Mouse (Mus musculus) thymus, postnatal 14 days (tissue): ENCODE measurements around the gene D8Ertd738e.
A peak's percentile ranks its signal among the peaks of the same experiment; 100 is the strongest.

Source experiments
- DNase-seq: peaks from one replicate; pipeline ENCODE4 v3.0.0; 2021

The D8Ertd738e gene

DNA sequence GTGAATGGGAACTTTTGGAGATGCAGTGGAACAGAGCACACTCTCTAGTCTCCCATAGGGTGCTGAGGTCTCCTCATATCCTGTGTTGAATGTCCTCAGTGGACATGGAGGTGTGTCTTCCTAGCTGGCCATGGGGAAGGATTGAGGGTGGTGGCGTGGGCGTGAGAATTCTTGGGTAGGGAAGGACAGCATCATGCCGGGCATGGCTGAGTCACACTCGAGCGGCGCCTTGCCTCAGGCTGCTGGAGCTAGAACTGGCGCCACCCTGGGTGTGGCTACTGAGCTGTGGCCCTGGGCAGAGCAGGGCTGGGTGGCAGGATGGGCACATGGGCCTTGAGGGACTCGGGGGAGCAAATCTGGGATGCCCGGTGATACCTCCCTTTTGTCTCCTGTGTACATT, 47.1 kb downstream of the D8Ertd738e start:
- DNase-seq = no peak

DNA sequence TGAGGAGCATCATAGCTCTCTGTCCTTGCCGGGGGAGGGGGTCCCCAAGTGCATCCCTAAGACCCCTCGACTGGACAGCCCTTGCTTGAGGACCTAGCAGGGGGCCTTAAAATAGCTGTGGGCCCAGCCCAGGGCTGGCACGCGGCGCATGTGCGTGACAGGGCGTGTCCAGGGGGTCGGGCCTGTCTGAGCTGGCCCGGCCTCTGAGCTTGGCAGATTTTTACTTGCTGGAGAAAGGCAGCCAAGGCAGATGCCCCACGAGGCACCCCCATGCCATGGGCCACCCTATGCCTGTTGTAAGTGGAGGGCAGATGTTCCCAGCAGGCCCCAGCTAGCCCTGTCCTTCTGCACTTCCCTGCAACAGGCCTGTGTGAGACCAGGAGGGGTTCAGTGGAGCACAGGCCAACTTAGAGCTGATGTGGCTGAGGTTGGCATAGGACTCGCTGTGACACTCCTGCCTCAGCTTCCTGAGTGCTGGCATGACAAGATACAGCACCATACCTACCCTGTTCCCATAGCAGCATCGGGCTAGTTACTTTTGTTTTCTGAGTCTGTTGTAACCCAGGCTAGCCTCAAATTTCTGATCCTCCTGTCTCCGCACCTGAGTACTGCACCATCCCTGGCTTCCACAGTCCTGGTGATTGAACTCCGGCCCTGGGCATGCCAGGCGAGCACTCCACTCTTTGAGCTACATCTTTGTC, 47.8 kb downstream of the D8Ertd738e start:
- no peak for DNase-seq

GRCm38 (mm10) chr8:84200652-84201544, 48.6 kb downstream of the D8Ertd738e start:
- peak; percentile 67 for DNase-seq

DNA sequence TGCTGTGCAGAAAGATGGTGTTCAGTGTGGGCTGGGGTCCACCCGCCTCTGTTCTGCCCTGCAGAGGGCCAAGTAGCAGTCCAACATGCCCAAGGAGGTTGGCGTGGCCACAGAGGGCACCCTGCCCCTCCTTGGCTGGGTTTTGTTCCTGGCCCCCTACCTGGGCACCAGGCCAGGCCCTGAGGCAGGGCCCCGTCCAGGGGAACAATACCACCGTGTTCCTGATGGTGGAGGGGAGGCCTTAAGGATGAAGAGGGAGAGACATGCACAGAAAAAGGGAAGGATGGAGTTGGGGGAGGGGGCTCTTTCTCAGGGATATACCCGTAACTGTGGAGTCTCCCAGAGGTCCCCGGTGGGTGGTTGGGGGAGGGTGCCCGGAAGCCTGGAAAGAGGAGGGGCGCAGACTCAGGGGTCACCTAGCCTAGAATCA, 49.4 kb downstream of the D8Ertd738e start:
- peak; percentile 40 for DNase-seq

- peak; percentile 37 for DNase-seq
Observed at GRCm38 (mm10) chr8:84199348-84200125, 50.0 kb downstream of the D8Ertd738e start.

GRCm38 (mm10) chr8:84198871-84199270, 50.6 kb downstream of the D8Ertd738e start:
- no peak for DNase-seq

GRCm38 (mm10) chr8:84197922-84198774, 51.4 kb downstream of the D8Ertd738e start:
- DNase-seq = peak; percentile 96

GRCm38 (mm10) chr8:84197141-84197921, 52.2 kb downstream of the D8Ertd738e start:
- peak; percentile 88 for DNase-seq
